Mouse (Mus musculus) right cerebral cortex, postnatal 14 days (tissue): ENCODE measurements around the gene Gm21870.
"Not testable (repeated sequence)": the region's sequence is repeated elsewhere in the genome, so short reads cannot be mapped to it uniquely, and the experiment has no call there.

Source experiments
- DNase-seq: peaks from one replicate; pipeline ENCODE4 v3.0.0; 2022

The Gm21870 gene

GRCm38 (mm10) chrX:33986716-33987115 lies at the start of gene Gm21870:
TSS of gene Gm21870 (minus strand) at chrX:33986816.
- DNase-seq: not testable (repeated sequence)

- not testable (repeated sequence) for DNase-seq
These were observed 30.2 kb downstream of the Gm21870 start, which contains the start of gene Btbd35f6 for GRCm38 (mm10) chrX:33956440-33956839. TSS of gene Btbd35f6 (minus strand) at chrX:33956540.
